Mouse (Mus musculus) MEL (cell line): ENCODE measurements around the gene Arcn1. TPM values are rescaled to one million over a fixed set of nuclear protein-coding genes. Genes with fewer than 3 reads are reported as not detected.

ENCODE experiments used
- DNase-seq: peaks from one replicate; pipeline ENCODE4 v3.0.0; 2011; ENCODE audit warnings: low read depth, low spot score
- H3K27ac ChIP-seq: 2 replicates; pipeline ENCODE4 v1.5.1; 2012; ENCODE audit warnings: low read depth, mild to moderate bottlenecking, control low read depth, low read length, moderate library complexity; ENCODE audit not compliant: control insufficient read depth
- H3K27me3 ChIP-seq, 2 experiments: fragments of 150-350 bp in 1 of 2; sonication (generic) in 1 of 2; 2 replicates each; pipeline ENCODE4 v1.6.1; 2012; ENCODE audit warnings: low read length in 2 of 2, mild to moderate bottlenecking in 2 of 2, improper control_type of control experiment in 1 of 2, moderate library complexity in 1 of 2; ENCODE audit not compliant: insufficient read depth in 2 of 2, control insufficient read depth in 1 of 2
- H3K36me3 ChIP-seq, 2 experiments: 2 replicates each; pipeline ENCODE4 v1.6.1; 2012 to 2014; ENCODE audit warnings: low read length in 2 of 2, improper control_type of control experiment in 1 of 2, inconsistent platforms in 1 of 2, mild to moderate bottlenecking in 1 of 2; ENCODE audit not compliant: insufficient read depth in 2 of 2, control insufficient read depth in 1 of 2
- H3K4me1 ChIP-seq, 2 experiments: fragments of 150-350 bp in 1 of 2; sonication (generic) in 1 of 2; 2 replicates each; pipeline ENCODE4 v1.6.1; 2012; ENCODE audit warnings: low read length in 2 of 2, improper control_type of control experiment in 1 of 2, mild to moderate bottlenecking in 1 of 2; ENCODE audit not compliant: insufficient read depth in 2 of 2, control insufficient read depth in 1 of 2
- H3K4me3 ChIP-seq, 2 experiments: fragments of 150-350 bp in 1 of 2; sonication (generic) in 1 of 2; 2 replicates each; pipeline ENCODE4 v1.5.1; 2012; ENCODE audit warnings: low read depth in 2 of 2, low read length in 2 of 2, mild to moderate bottlenecking in 2 of 2, moderate library complexity in 2 of 2, control low read depth in 1 of 2, improper control_type of control experiment in 1 of 2; ENCODE audit not compliant: control insufficient read depth in 1 of 2, insufficient read depth in 1 of 2
- H3K79me2 ChIP-seq: 2 replicates; pipeline ENCODE4 v1.6.1; 2012; ENCODE audit warnings: mild to moderate bottlenecking, low read length, moderate library complexity; ENCODE audit not compliant: control insufficient read depth, poor library complexity, insufficient read depth
- H3K9ac ChIP-seq: 2 replicates; pipeline ENCODE4 v1.6.1; 2012; ENCODE audit warnings: low read depth, mild to moderate bottlenecking, control low read depth, low read length, moderate library complexity; ENCODE audit not compliant: control insufficient read depth, poor library complexity, severe bottlenecking
- H3K9me3 ChIP-seq: fragments of 150-350 bp; sonication (generic); replicated peaks from 2 replicates; pipeline ENCODE4 v1.6.1; 2012; ENCODE audit warnings: mild to moderate bottlenecking, low read length, improper control_type of control experiment, moderate library complexity; ENCODE audit not compliant: insufficient read depth
- E2F4 ChIP-seq: IDR thresholded peaks from 2 replicates; pipeline ENCODE4 v1.6.1; 2011; ENCODE audit warnings: low read depth, low read length, improper control_type of control experiment, borderline replicate concordance
- ETS1 ChIP-seq: IDR thresholded peaks from 2 replicates; pipeline ENCODE4 v1.6.1; 2012; ENCODE audit warnings: low read depth, mild to moderate bottlenecking, inconsistent platforms, low read length, improper control_type of control experiment, moderate library complexity
- GABPA ChIP-seq: IDR thresholded peaks from 2 replicates; pipeline ENCODE4 v1.6.1; 2012; ENCODE audit warnings: low read depth, mild to moderate bottlenecking, inconsistent platforms, low read length, improper control_type of control experiment, moderate library complexity
- HCFC1 ChIP-seq: IDR thresholded peaks from 2 replicates; pipeline ENCODE4 v1.6.1; 2012; ENCODE audit warnings: low read depth, mild to moderate bottlenecking, inconsistent platforms, low read length, improper control_type of control experiment, moderate library complexity
- MAX ChIP-seq: IDR thresholded peaks from 2 replicates; pipeline ENCODE4 v1.6.1; 2011; ENCODE audit warnings: low read length, improper control_type of control experiment
- MXI1 ChIP-seq: IDR thresholded peaks from 2 replicates; pipeline ENCODE4 v1.6.1; 2011; ENCODE audit warnings: mild to moderate bottlenecking, low read depth, low read length, improper control_type of control experiment
- MYC ChIP-seq: IDR thresholded peaks from 2 replicates; pipeline ENCODE4 v1.6.1; 2011; ENCODE audit warnings: low read depth, mild to moderate bottlenecking, low read length, improper control_type of control experiment, moderate library complexity
- NRF1 ChIP-seq: IDR thresholded peaks from 2 replicates; pipeline ENCODE4 v1.6.1; 2014; ENCODE audit warnings: low read depth, mild to moderate bottlenecking, inconsistent platforms, low read length, improper control_type of control experiment, moderate library complexity; ENCODE audit not compliant: poor library complexity, insufficient read depth, severe bottlenecking
- POLR2AphosphoS2 ChIP-seq: IDR thresholded peaks from 2 replicates; pipeline ENCODE4 v1.6.1; 2011; ENCODE audit warnings: low read length, improper control_type of control experiment
- SMC3 ChIP-seq: IDR thresholded peaks from 2 replicates; pipeline ENCODE4 v1.6.1; 2011; ENCODE audit warnings: low read depth, low read length, improper control_type of control experiment
- TAL1 ChIP-seq: IDR thresholded peaks from 2 replicates; pipeline ENCODE4 v1.6.1; 2012; ENCODE audit warnings: mild to moderate bottlenecking, inconsistent platforms, low read length, moderate library complexity, mixed read lengths
- TCF12 ChIP-seq: IDR thresholded peaks from 2 replicates; pipeline ENCODE4 v1.6.1; 2014; ENCODE audit warnings: low read depth, mild to moderate bottlenecking, inconsistent platforms, low read length, improper control_type of control experiment, moderate library complexity
- USF1 ChIP-seq: IDR thresholded peaks from 2 replicates; pipeline ENCODE4 v1.6.1; 2014; ENCODE audit warnings: low read depth, mild to moderate bottlenecking, inconsistent platforms, low read length, improper control_type of control experiment, moderate library complexity
- USF2 ChIP-seq, 2 experiments: IDR thresholded peaks; 2 replicates each; pipeline ENCODE4 v1.6.1; 2011 to 2012; ENCODE audit warnings: improper control_type of control experiment in 2 of 2, low read length in 2 of 2, borderline replicate concordance in 1 of 2, inconsistent platforms in 1 of 2, low read depth in 1 of 2, mild to moderate bottlenecking in 1 of 2; ENCODE audit not compliant: insufficient read depth in 1 of 2
- ZC3H11A ChIP-seq: IDR thresholded peaks from 2 replicates; pipeline ENCODE4 v1.6.1; 2012; ENCODE audit warnings: low read depth, mild to moderate bottlenecking, inconsistent platforms, low read length, improper control_type of control experiment
- ZKSCAN1 ChIP-seq: IDR thresholded peaks from 2 replicates; pipeline ENCODE4 v1.6.1; 2012; ENCODE audit warnings: low read depth, mild to moderate bottlenecking, inconsistent platforms, low read length, improper control_type of control experiment, moderate library complexity
- ZMIZ1 ChIP-seq: IDR thresholded peaks from 2 replicates; pipeline ENCODE4 v1.6.1; 2012; ENCODE audit warnings: low read depth, mild to moderate bottlenecking, inconsistent platforms, low read length, improper control_type of control experiment, moderate library complexity
- ZNF384 ChIP-seq: IDR thresholded peaks from 2 replicates; pipeline ENCODE4 v1.6.1; 2012; ENCODE audit warnings: low read depth, mild to moderate bottlenecking, inconsistent platforms, low read length, improper control_type of control experiment
- polyA plus RNA-seq, 2 experiments: library from polyadenylated mRNA; stranded (reverse) in 1 of 2; unstranded in 1 of 2; fragments of >175 nt in 1 of 2; fragments of >200 nt in 1 of 2; gene quantifications; 2 replicates each; pipeline versions ENCODE4 v1.2.1 to v1.2.4; 2012; ENCODE audit warnings: low replicate concordance in 2 of 2, low read depth in 1 of 2; ENCODE audit not compliant: insufficient read length in 2 of 2, insufficient read depth in 1 of 2, missing spikeins in 1 of 2
- total RNA-seq: library from RNA; depleted of rRNA; stranded (reverse); fragments of 300-350 nt; gene quantifications from 2 replicates; pipeline ENCODE4 v1.2.3, GENCODE M21; 2012

The Arcn1 gene
- total and polyA plus RNA-seq, 3 experiments, result 118 to 273 (median 145) TPM

DNA sequence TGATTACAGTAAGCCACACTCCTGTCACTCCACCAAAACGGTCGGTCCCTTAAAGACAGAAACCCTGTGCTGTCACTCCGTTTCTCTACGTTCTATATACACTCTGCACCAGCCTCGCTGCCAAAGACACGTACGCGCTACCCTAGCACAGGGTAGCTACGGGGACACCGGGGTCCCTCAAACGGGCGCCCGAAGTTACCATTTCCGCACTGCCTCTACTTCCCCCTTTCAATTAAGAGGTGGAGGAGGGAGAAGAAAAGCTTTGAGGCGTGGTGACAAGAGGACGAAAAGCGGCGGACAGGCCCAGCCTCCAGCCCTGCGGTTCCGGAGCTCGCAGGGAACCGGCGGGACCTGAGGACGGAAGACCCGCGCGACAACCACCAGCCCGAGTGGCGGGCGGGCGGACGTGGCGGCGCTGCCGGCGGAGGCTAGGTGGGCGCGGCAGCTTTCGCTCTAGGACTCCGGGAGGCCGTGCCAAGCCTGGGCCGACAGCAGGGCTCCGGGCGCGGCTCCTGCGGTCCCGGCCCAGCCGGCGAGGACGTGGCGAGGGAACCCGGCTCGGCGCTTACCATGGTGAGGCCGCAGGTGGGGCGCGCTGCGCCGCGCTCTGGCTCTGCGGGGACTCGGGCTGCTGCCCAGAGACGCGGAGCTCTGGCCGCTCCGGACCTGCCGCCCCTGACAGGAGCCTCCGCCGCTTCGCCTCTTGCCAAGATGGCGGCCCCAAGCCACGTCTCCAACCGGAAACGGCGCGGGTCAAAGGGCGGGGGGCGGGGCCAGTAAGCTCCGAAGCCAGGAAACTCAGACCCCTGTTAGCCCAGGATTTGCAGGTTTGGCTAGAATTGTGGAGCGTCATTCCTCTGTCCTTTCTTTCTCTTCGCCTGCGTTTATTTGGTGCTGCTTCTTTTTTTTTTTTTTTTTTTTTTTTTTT is at the start of gene Arcn1, which contains the start of gene Ift46 (continued):
- TF ChIP-seq MAX (peak; percentile 45; the same call in 1 of the 2 replicates), ZC3H11A (no peak), USF1 (no peak), GABPA (no peak), SMC3 (no peak), POLR2AphosphoS2 (no peak; the same call in 1 of the 2 replicates)

DNA sequence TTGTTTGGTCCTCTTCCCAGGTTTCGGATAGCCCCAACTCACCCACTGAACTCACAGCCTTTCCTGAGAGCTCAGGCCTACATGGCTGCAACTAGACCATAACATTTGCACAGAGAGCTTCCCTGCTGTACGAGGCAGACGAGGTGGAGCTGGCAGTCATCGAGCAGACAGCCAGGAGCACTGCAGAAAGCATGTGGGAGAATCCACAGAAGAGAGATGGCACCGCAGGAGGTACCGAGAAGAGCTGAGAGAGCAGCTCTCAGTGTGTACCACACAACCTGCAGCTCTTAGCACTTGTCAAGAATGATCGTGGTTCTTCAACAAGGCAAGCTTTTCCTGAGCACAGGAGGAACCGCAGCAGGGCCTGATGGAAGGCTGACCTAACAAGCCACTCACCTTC is 46.5 kb upstream of the Arcn1 start:
- no peak for DNase-seq
- H3K9ac ChIP-seq, result no peak overlapping the region
- peaks cover 0 to 23% of the 10 kb centered on the region in 2 experiments; a peak in 2 of 4 replicates for H3K36me3 ChIP-seq
- no peaks in the 10 kb centered on the region for H3K79me2 ChIP-seq
- no peak overlapping the region for H3K4me3 ChIP-seq
- TF ChIP-seq MXI1 (no peak), ZKSCAN1 (no peak), HCFC1 (no peak), ETS1 (no peak), MYC (no peak), E2F4 (no peak)
- TF ChIP-seq, all 39 proteins: peak for 0
- Histone ChIP-seq H3K27me3 (no peaks in the 10 kb centered on the region), H3K9me3 (no peaks in the 10 kb centered on the region), H3K4me1 (no peaks in the 10 kb centered on the region), H3K27ac (no peak overlapping the region)

DNA sequence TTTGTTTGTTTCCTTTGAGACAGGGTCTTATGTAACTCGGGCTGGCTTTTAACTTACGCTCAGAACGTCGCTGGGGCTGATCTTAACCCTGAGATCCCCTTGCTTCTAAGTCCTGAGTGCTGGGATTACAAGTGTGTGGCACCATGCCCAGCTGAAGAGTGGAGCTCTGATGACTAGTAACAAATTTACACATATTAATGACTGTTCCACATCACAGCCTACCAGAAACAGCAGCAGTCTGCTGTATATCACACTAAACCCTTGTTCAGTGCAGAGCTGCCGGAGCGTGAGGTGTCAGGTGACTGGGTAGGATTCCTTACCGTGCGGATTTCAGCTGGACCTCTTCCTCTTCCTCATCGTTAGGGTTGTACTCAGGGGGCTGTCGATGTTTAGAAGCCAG is 42.7 kb upstream of the Arcn1 start:
- no peaks in the 10 kb centered on the region for H3K79me2 ChIP-seq
- H3K27me3 ChIP-seq, result no peaks in the 10 kb centered on the region
- no peak for DNase-seq
- no peaks in the 10 kb centered on the region for H3K9me3 ChIP-seq
- H3K36me3 ChIP-seq, result peaks cover 0 to 19% of the 10 kb centered on the region in 2 experiments; a peak in 2 of 4 replicates
- H3K27ac ChIP-seq, result no peak overlapping the region
- TF ChIP-seq POLR2AphosphoS2 (no peak), NRF1 (no peak), MAX (no peak), ZNF384 (no peak), ZKSCAN1 (no peak), GABPA (no peak), ZMIZ1 (no peak), TCF12 (no peak), TAL1 (no peak), USF2 (IDR thresholded peaks at IDR 0.05; ENCODE audit: borderline replicate concordance in 1 of 2, insufficient read depth in 1 of 2, low read depth in 1 of 2, low read length in 2 of 2) (no peak), E2F4 (no peak), MXI1 (no peak), USF1 (no peak)
- TF ChIP-seq, all 39 proteins: peak for 0
- Histone ChIP-seq H3K9ac (no peak overlapping the region), H3K4me1 (no peaks in the 10 kb centered on the region), H3K4me3 (no peak overlapping the region)
